8 mouse cellular contexts compared by ENCODE assay signal in the genomic region with DNA sequence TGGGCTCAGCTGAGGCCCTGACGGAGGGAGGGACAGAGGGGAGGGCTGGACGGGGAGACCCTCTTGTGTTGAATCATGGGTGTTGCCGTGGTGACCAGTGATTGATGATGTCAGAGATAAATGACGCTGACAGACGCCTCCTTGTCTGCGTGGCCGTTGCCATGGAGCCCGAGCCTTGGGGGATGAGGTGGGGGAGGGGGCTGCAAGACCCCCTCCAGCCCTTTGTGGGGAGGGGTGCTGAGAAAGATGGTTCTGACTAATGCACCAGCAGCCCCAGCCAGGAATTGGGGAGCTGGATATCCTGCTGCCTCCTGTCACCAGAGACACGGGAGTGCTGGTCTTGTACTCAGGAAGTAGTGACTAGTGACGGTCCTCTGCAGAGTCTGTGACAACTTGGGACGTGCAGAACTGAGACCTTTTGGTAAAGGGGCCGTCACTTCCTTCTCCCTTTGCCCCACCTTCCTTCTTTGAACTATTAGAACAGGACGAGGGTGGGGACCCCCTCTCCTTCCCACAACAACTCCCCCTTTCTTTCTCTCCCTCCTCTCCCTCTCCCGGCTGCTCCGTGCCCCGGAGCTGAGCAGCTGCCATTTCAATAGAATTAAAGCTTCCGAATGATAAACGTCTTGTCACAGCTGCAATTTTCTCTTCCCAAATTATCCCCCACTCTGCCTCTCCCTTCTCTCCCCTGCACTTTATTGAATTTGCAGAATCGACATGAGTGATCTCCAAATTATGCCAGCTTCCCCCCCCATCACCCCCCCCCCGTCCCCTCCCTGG. TPM values are rescaled to one million over a fixed set of nuclear protein-coding genes. Genes with fewer than 3 reads are reported as not detected.
DNase-seq lines count a peak whose midpoint lies in the region; ATAC-seq and TF ChIP-seq lines count a peak whose summit lies in the region.

No protein-coding gene starts in this region.

- H3K27me3 ChIP-seq in kidney, adult 2 months (replicated peaks; ENCODE audit: control insufficient read depth, insufficient read depth, low read length): no peaks in the 10 kb centered on the region
- H3K27me3 ChIP-seq in forebrain, postnatal 0 days (ENCODE audit: insufficient read depth, low read length): no peaks in the 10 kb centered on the region
- H3K27me3 ChIP-seq in limb, embryonic 15.5 days: no peaks in the 10 kb centered on the region
- no peaks in the 10 kb centered on the region for H3K27me3 ChIP-seq in stomach, embryonic 15.5 days (replicated peaks)

- no peaks in the 10 kb centered on the region for H3K36me3 ChIP-seq in kidney, adult 2 months (ENCODE audit: control insufficient read depth, insufficient read depth, low read length)
- peaks cover 13% of the 10 kb centered on the region; the same call in 1 of the 2 replicates for H3K36me3 ChIP-seq in forebrain, postnatal 0 days (ENCODE audit: insufficient read depth)
- peaks cover 62% of the 10 kb centered on the region for H3K36me3 ChIP-seq in limb, embryonic 15.5 days
- H3K36me3 ChIP-seq in stomach, embryonic 15.5 days: peaks cover 48% of the 10 kb centered on the region

- peaks cover 27% of the 10 kb centered on the region for H3K4me1 ChIP-seq in kidney, adult 2 months (ENCODE audit: control insufficient read depth, insufficient read depth, low read length)
- H3K4me1 ChIP-seq in forebrain, postnatal 0 days (ENCODE audit: insufficient read depth): peaks cover 58% of the 10 kb centered on the region
- H3K4me1 ChIP-seq in limb, embryonic 15.5 days: peaks cover 88% of the 10 kb centered on the region
- H3K4me1 ChIP-seq in stomach, embryonic 15.5 days: peaks cover 77% of the 10 kb centered on the region

- H3K27ac ChIP-seq in kidney, adult 2 months (ENCODE audit: insufficient read depth, low read depth, low read length): no peak overlapping the region
- peak overlapping the region; percentile 88 for H3K27ac ChIP-seq in forebrain, postnatal 0 days (ENCODE audit: low read depth, low read length)
- peak overlapping the region; percentile 68 for H3K27ac ChIP-seq in limb, embryonic 15.5 days
- peak overlapping the region; percentile 80 for H3K27ac ChIP-seq in stomach, embryonic 15.5 days

- H3K9ac ChIP-seq in forebrain, postnatal 0 days: 0 out of 2 replicates have a peak overlapping the region, but pooled peaks have one; percentile 18
- H3K9ac ChIP-seq in limb, embryonic 15.5 days: no peak overlapping the region
- no peak overlapping the region for H3K9ac ChIP-seq in stomach, embryonic 15.5 days

- H3K9me3 ChIP-seq in forebrain, postnatal 0 days (ENCODE audit: low read length): no peaks in the 10 kb centered on the region
- no peaks in the 10 kb centered on the region for H3K9me3 ChIP-seq in limb, embryonic 15.5 days
- H3K9me3 ChIP-seq in stomach, embryonic 15.5 days: no peaks in the 10 kb centered on the region

- no peak for TF ChIP-seq POLR2A in kidney, adult 2 months (IDR thresholded peaks at IDR 0.05; ENCODE audit: low read depth, low read length)

- H3K4me2 ChIP-seq in forebrain, postnatal 0 days (ENCODE audit: low read depth): peak overlapping the region; percentile 39
- H3K4me2 ChIP-seq in limb, embryonic 15.5 days: 0 out of 2 replicates have a peak overlapping the region, but pooled peaks have one; percentile 0
- peak overlapping the region; percentile 32 for H3K4me2 ChIP-seq in stomach, embryonic 15.5 days

- 42% methylated on average over 20 of the region's 20 CpGs for WGBS in kidney, adult 2 months
- 5% methylated on average over 20 of the region's 20 CpGs for whole genome bisulfite sequencing in forebrain, postnatal 0 days
- WGBS in limb, embryonic 15.5 days: 10% methylated on average over 20 of the region's 20 CpGs
- 9% methylated on average over 20 of the region's 20 CpGs for WGBS in stomach, embryonic 15.5 days

- no peak overlapping the region for H3K4me3 ChIP-seq in kidney, adult 2 months (ENCODE audit: insufficient read depth, low read depth, low read length)
- no peak overlapping the region for H3K4me3 ChIP-seq in forebrain, postnatal 0 days (ENCODE audit: low read depth, low read length)
- H3K4me3 ChIP-seq in limb, embryonic 15.5 days: no peak overlapping the region
- no peak overlapping the region for H3K4me3 ChIP-seq in stomach, embryonic 15.5 days (replicated peaks)

- DNase-seq in kidney, adult 2 months: peak; percentile 29
- DNase-seq in kidney, postnatal 14 days: no peak
- peak; percentile 90 for DNase-seq in embryo, embryonic 11 days
- DNase-seq in forebrain, postnatal 0 days: peak; percentile 74
- no peak for DNase-seq in c-Kit-positive CD71-positive TER-119-positive erythroid progenitor cells, embryonic 14.5 days (ENCODE audit: low spot score)
- DNase-seq in urinary bladder, adult 18-20 months (ENCODE audit: low spot score in 2 of 2): no peak

- TF ChIP-seq CTCF in kidney, adult 2 months (conservative IDR thresholded peaks at IDR 0.05; ENCODE audit: insufficient read depth, insufficient read length, low read depth, low read length): no peak
- TF ChIP-seq CTCF in forebrain, postnatal 0 days (IDR thresholded peaks at IDR 0.05; ENCODE audit: low read depth): no peak

- peak; percentile 64 for ATAC-seq in forebrain, postnatal 0 days
- ATAC-seq in limb, embryonic 15.5 days (ENCODE audit: insufficient number of reproducible peaks, low FRiP score, low TSS enrichment, low read depth): no peak
- ATAC-seq in stomach, embryonic 15.5 days (ENCODE audit: insufficient read depth, low FRiP score, low read depth): no peak

RNA-seq across cellular contexts. Expression of a gene that starts 13.9 kb away (rescaled TPM):
- 0.34 and 0.57 TPM in 2 replicates for polyA plus RNA-seq in kidney, adult 2 months (2012; rRNA removed)
- total RNA-seq in forebrain, postnatal 0 days (2014; rRNA removed): 1.2 and 1.4 TPM in 2 replicates
- polyA plus RNA-seq in forebrain, postnatal 0 days (2015; fragmentation: Nextera tagmentation; extraction: Ambion mirVana): 2.0 and 2.7 TPM in 2 replicates
- 0.49 and 0.86 TPM in 2 replicates for polyA plus RNA-seq in limb, embryonic 15.5 days (2015; fragmentation: Nextera tagmentation; extraction: Ambion mirVana)
- 0.42 and 0.43 TPM in 2 replicates for polyA plus RNA-seq in stomach, embryonic 15.5 days (2015; fragmentation: Nextera tagmentation; extraction: Ambion mirVana)

RNA-seq across cellular contexts. Expression of a gene that starts 41.3 kb away (rescaled TPM):
- 18.0 and 19.6 TPM in 2 replicates for polyA plus RNA-seq in kidney, adult 2 months (2012; rRNA removed)
- total RNA-seq in forebrain, postnatal 0 days (2014; rRNA removed): 11.6 and 15.2 TPM in 2 replicates
- 9.5 and 10.7 TPM in 2 replicates for polyA plus RNA-seq in forebrain, postnatal 0 days (2015; fragmentation: Nextera tagmentation; extraction: Ambion mirVana)
- 43.9 and 51.7 TPM in 2 replicates for polyA plus RNA-seq in limb, embryonic 15.5 days (2015; fragmentation: Nextera tagmentation; extraction: Ambion mirVana)
- 34.0 and 41.0 TPM in 2 replicates for polyA plus RNA-seq in stomach, embryonic 15.5 days (2015; fragmentation: Nextera tagmentation; extraction: Ambion mirVana)

RNA-seq across cellular contexts. Expression of a gene that starts 55.1 kb away (rescaled TPM):
- polyA plus RNA-seq in kidney, adult 2 months (2012; rRNA removed): 0.72 and 1.1 TPM in 2 replicates
- total RNA-seq in forebrain, postnatal 0 days (2014; rRNA removed): 30.2 and 40.7 TPM in 2 replicates
- polyA plus RNA-seq in forebrain, postnatal 0 days (2015; fragmentation: Nextera tagmentation; extraction: Ambion mirVana): 18.1 and 19.7 TPM in 2 replicates
- 162 and 178 TPM in 2 replicates for polyA plus RNA-seq in limb, embryonic 15.5 days (2015; fragmentation: Nextera tagmentation; extraction: Ambion mirVana)
- polyA plus RNA-seq in stomach, embryonic 15.5 days (2015; fragmentation: Nextera tagmentation; extraction: Ambion mirVana): 211 and 217 TPM in 2 replicates

Comparison
In these comparisons a context has a peak if more than half of its experiments do, and no peak if none do; other contexts are left out.
1. DNase-seq: peak in kidney, adult 2 months (single experiment), embryo, embryonic 11 days (single experiment) and forebrain, postnatal 0 days (single experiment); none in kidney, postnatal 14 days (single experiment), c-Kit-positive CD71-positive TER-119-positive erythroid progenitor cells, embryonic 14.5 days (single experiment) and urinary bladder, adult 18-20 months (0 of 2).
2. Peak in every context shown above with its lines, with median percentiles within 50 percentile points of each other: H3K4me2 ChIP-seq.